Mouse (Mus musculus) left cerebral cortex, postnatal 10 days (tissue): ENCODE data around the gene Lef1. TPM values are rescaled to one million over a fixed set of nuclear protein-coding genes. Genes with fewer than 3 reads are reported as not detected.

Experiments
- DNase-seq, 2 experiments: peaks; one replicate each; pipeline ENCODE4 v3.0.0; 2021 to 2022; ENCODE audit warnings: low spot score in 2 of 2, mixed read lengths in 1 of 2; ENCODE audit errors: extremely low spot score in 1 of 2
- intact Hi-C: fragments of 180-260 bp; cut with DNase I; formaldehyde crosslinking; loops from one replicate; pipeline ENCODE4 v1.15.1; 2025
- total RNA-seq, 2 experiments: library from RNA; stranded (reverse); gene quantifications; 2 replicates each; pipeline ENCODE4 v1.2.3; 2021

Gene Lef1
- total RNA-seq, 2 experiments from 2014 or later, result 6.1 to 6.3 TPM

- DNase-seq, result peak in 1 of 2 experiments; percentile 53
- intact Hi-C loops, result loop anchor here (10.0 kb wide), 1 partner anchor 1892 kb away; no protein-coding TSS in a partner anchor
Measured at GRCm38 (mm10) chr3:131106451-131107291, 3.6 kb upstream of the Lef1 start.

DNA sequence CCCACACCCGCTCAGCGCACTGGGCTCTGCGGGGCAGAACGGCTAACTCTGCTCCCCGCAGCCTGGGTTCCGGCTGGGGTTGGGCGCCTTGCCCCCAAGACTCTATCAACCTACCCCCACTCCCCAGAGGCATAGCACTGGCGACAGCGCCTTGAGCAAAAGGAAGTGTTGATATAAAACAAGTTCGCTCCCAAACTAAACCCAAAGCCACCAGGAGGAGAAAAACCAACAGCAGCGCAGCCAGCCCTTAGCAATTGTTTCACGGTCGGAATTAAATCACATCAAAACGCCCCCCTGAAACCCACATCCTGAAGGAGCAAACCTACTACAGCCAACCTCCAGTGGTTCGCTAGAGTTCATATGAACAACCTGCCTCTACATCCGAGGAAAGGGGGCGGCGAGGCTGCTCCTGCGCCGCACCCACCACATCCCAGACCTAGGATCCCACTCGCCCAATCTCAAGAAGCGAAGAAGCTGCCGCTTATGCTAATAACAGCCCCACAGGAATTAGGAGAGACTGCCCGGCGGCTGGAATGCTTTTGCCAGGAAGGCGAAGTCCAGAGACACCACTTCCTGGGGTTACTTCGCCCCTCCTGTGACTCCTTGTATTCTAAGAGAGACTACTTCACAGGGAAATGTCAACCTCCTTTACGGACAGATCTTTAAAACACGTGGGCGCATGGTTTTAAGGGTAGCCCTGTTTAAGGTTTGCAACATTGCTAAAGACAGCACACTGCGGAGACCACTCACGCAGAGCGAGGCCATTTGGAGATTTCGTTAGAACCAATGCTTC lies 2.8 kb upstream of the Lef1 start:
- DNase-seq, result peak in 1 of 2 experiments; percentile 47
- intact Hi-C loops, result loop anchor here (10.0 kb wide), 1 partner anchor 1893 kb away; no protein-coding TSS in a partner anchor

DNA sequence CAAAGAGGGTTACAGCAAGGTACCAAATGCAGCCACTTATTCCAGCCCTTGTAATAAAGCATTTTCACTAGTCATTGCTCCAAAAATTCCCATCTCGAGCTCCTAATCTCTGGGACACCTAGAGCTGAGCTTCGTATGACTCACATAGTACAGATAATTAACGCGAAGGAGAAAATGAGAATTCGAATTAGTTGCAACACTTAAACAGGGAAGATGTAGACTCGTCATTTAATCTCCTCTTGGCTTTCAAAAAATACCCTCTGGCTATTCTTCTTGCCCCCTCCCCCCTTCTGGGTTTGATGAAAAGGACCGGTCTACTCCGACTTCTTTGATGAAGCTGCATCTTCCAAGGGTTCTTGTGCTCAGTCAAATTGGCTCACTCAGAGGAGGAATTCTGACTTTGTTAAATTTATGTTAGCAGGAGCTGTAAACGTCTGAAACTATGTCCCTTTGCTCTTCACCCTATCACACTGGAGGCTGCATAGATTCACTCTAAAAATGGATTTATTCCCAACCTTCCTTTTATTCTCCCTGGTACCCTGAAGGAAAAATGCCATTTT lies 2.1 kb upstream of the Lef1 start:
- no peak for DNase-seq
- intact Hi-C loops, result loop anchor here (10.0 kb wide), 1 partner anchor 1893 kb away; no protein-coding TSS in a partner anchor

GRCm38 (mm10) chr3:131109066-131109685 lies 1.1 kb upstream of the Lef1 start:
- no peak for DNase-seq
- intact Hi-C loops, result loop anchor here (10.0 kb wide), 1 partner anchor 1894 kb away; no protein-coding TSS in a partner anchor

DNA sequence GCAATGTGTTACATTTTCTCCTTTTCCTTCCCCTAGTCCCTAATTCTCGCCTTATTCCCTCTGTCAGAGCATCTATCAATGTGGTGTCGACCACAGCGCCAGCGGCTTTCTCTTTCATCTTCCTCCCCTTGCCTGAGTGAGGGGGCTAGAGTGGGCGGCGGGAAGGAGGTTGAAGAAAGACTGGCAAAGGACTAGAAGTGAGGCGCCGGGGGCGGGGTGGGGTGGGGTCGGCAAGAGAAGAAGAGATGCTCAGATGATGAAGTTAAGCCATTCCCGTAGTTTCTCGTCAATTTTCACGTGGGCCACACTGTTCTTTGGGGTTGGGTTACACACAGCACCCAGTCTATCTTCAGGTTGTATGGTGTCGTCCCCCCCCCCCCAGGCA lies 593 bp upstream of the Lef1 start:
- DNase-seq, result no peak
- intact Hi-C loops, result loop anchor here (10.0 kb wide), 2 partner anchors 295 to 1895 kb away; no protein-coding TSS in a partner anchor

- intact Hi-C loops, result loop anchor here (10.0 kb wide), 1 partner anchor 296 kb away; no protein-coding TSS in a partner anchor
- DNase-seq, result peak in 1 of 2 experiments; percentile 44
Measured at GRCm38 (mm10) chr3:131111151-131111850, 1.0 kb downstream of the Lef1 start.

DNA sequence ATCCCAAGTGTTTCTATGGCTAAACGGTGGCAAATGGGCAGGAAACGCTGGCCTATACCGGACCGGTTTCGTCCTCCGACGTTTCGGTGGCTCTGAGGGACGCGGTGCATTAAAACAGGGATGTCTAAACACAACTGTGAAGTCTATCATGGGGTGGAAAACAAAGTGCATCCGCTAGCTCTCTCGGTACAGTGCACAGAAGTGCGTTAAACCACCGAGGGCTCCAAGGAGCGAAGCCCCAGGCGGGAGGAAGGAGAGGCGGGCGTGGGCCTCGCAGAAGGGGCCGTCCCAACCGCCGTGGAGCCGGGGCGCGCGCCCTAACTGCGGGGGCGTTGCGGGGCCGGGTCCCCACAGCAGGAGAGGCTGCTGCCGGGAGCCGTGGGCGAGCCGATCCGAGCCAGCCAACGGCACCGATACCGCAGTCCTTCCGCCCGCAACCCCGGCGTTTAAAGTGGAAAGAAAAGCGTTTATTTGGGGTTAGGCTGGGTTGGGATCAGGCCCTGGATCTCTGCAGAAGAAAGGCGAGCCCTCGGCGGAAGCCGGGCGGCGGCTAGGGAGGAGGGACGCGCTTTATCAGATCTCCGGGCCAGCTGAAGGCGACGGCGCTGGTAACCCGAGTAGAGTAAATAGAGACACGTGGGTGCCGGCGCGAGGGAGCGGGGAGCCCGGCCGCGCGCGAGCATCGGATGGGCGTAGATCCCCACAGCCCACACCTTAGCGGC lies 1.7 kb downstream of the Lef1 start:
- DNase-seq, result peak in 1 of 2 experiments; percentile 76
- intact Hi-C loops, result loop anchor here (10.0 kb wide), 1 partner anchor 297 kb away; no protein-coding TSS in a partner anchor

DNA sequence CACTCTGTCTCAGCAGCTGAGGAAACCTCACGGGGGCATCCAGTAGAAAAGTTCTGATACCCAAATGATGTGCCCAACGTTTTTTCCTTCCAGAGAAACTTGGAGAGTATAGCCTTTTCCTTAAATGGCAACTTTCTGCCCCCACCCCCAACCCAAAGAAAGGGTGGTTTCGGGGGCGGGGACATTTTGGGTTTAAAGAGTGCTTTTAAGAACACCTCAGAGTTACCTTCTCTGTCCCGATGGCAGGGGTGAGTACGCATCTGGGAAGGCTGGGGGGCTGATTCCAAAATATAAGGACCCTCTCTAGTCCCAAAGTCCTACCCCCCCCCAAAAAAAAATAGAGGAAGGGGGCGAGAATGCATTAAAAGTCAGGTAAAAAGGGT lies 2.3 kb downstream of the Lef1 start:
- intact Hi-C loops, result loop anchor here (10.0 kb wide), 1 partner anchor 298 kb away; no protein-coding TSS in a partner anchor
- no peak for DNase-seq

GRCm38 (mm10) chr3:131113029-131113428 lies 2.8 kb downstream of the Lef1 start:
- intact Hi-C loops, result loop anchor here (10.0 kb wide), 1 partner anchor 298 kb away; no protein-coding TSS in a partner anchor

GRCm38 (mm10) chr3:131116116-131116515 lies 5.8 kb downstream of the Lef1 start:
- DNase-seq, result no peak
- intact Hi-C loops, result loop anchor here (10.0 kb wide), 1 partner anchor 301 kb away; no protein-coding TSS in a partner anchor

More at GRCm38 (mm10) chr3:131113029-131113428, 2.8 kb downstream of the Lef1 start:
- DNase-seq, result no peak

DNA sequence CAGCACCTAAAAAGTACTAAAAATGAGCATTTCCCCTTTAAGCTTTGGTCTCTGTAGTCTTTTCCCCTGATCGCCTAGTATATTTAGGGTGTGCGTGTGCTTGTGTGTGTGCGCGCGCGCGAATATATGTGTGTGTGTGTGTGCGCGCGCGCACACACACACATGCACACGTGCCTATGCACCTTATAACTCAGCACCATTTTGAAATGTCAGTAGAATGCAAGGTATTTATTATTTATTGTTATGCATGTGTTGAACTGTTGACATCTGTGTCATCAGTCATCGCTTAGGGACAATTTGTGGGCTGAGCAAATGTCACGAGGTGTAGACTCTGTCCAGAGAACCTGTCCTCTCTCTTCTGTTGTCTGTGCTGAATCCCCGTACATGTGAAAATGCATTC lies 7.1 kb downstream of the Lef1 start:
- DNase-seq, result no peak
- intact Hi-C loops, result loop anchor here (10.0 kb wide), 1 partner anchor 303 kb away; no protein-coding TSS in a partner anchor

- DNase-seq, result no peak
- intact Hi-C loops, result loop anchor here (10.0 kb wide), 1 partner anchor 303 kb away; no protein-coding TSS in a partner anchor
Measured at GRCm38 (mm10) chr3:131117883-131118282, 7.6 kb downstream of the Lef1 start.

GRCm38 (mm10) chr3:131119435-131119834 lies 9.2 kb downstream of the Lef1 start:
- intact Hi-C loops, result loop anchor here (10.0 kb wide), 1 partner anchor 305 kb away; no protein-coding TSS in a partner anchor
- no peak for DNase-seq

- intact Hi-C loops, result no loop called here
- DNase-seq, result no peak
Measured at GRCm38 (mm10) chr3:131123501-131123900, 13.2 kb downstream of the Lef1 start.

DNA sequence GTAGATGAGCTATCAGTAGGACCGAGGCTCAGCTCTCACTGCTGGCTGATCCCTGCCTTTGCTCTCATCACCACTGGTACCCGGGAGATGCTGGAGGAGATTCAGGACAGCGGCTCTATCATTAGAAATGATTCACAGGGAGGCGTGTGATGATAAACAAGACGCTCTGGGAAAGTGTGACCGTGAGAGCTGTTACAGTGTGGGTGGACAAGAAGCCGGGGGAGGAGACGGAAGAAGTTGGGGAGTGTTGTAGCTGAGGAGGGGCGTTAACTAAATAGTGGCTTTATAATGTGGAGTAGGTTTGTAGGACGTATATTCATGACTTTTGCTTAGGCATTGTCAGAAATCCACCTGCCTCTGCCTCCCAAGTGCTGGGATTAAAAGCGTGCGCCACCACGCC lies 15.6 kb downstream of the Lef1 start:
- DNase-seq, result no peak
- intact Hi-C loops, result no loop called here

- intact Hi-C loops, result no loop called here
- no peak for DNase-seq
Measured at GRCm38 (mm10) chr3:131126438-131126837, 16.2 kb downstream of the Lef1 start.

- intact Hi-C loops, result no loop called here
Measured at GRCm38 (mm10) chr3:131134003-131134402, 23.7 kb downstream of the Lef1 start.

More at GRCm38 (mm10) chr3:131134003-131134402, 23.7 kb downstream of the Lef1 start:
- no peak for DNase-seq
